Mouse (Mus musculus) liver, adult 2 months (tissue): ENCODE results near the gene Gadd45b. TPM values are rescaled to one million over a fixed set of nuclear protein-coding genes. Genes with fewer than 3 reads are reported as not detected.

Experiments
- DNase-seq: peaks from one replicate; pipeline ENCODE4 v3.0.0-alpha.2; 2011; ENCODE audit warnings: low read depth, low spot score; ENCODE audit errors: extremely low read depth
- H3K27ac ChIP-seq: fragments of 200-500 bp; replicated peaks from 2 replicates; pipeline ENCODE4 v1.5.1; 2012; ENCODE audit warnings: low read depth, mild to moderate bottlenecking, control low read depth, inconsistent platforms, low read length; ENCODE audit not compliant: insufficient read depth
- H3K27me3 ChIP-seq: fragments of 200-500 bp; 2 replicates; pipeline ENCODE4 v1.6.1; 2012; ENCODE audit warnings: mild to moderate bottlenecking, moderate library complexity, low read length, inconsistent platforms; ENCODE audit not compliant: control insufficient read depth, insufficient read depth
- H3K36me3 ChIP-seq: fragments of 200-500 bp; 2 replicates; pipeline ENCODE4 v1.6.1; 2012; ENCODE audit warnings: low read length, inconsistent platforms; ENCODE audit not compliant: control insufficient read depth, insufficient read depth
- H3K4me1 ChIP-seq: fragments of 200-500 bp; 2 replicates; pipeline ENCODE4 v1.6.1; 2011; ENCODE audit warnings: low read length; ENCODE audit not compliant: control insufficient read depth, insufficient read depth
- H3K4me3 ChIP-seq: fragments of 200-500 bp; 2 replicates; pipeline ENCODE4 v1.5.1; 2011; ENCODE audit warnings: low read depth, mild to moderate bottlenecking, control low read depth, low read length, moderate library complexity; ENCODE audit not compliant: insufficient read depth
- H3K79me2 ChIP-seq: fragments of 200-500 bp; 2 replicates; pipeline ENCODE4 v1.6.1; 2012; ENCODE audit warnings: inconsistent platforms, mild to moderate bottlenecking, low read length, moderate library complexity; ENCODE audit not compliant: control insufficient read depth, insufficient read depth
- H3K9ac ChIP-seq: fragments of 200-500 bp; 2 replicates; pipeline ENCODE4 v1.6.1; 2012; ENCODE audit warnings: low read depth, mild to moderate bottlenecking, control low read depth, inconsistent platforms, low read length
- CTCF ChIP-seq: fragments of 200-500 bp; IDR thresholded peaks from 2 replicates; pipeline ENCODE4 v1.5.1; 2011; ENCODE audit warnings: low read depth, low read length, control low read depth
- POLR2A ChIP-seq: fragments of 200-500 bp; IDR thresholded peaks from 2 replicates; pipeline ENCODE4 v1.6.1; 2011; ENCODE audit warnings: low read length, control low read depth; ENCODE audit not compliant: insufficient read depth; ENCODE audit errors: extremely low read depth
- WGBS: fragments of 180-500 bp; shearing (Covaris S2); methylation state at CpG from one replicate; pipeline ENCODE4 v1.1.7; 2018; 5-methylcytosine and 5-hydroxymethylcytosine counted together
- polyA plus RNA-seq: library from polyadenylated mRNA; depleted of rRNA; stranded (reverse); fragments of >200 nt; gene quantifications from 2 replicates; pipeline ENCODE4 v1.2.3, GENCODE M21; 2012
- total RNA-seq: library from RNA; depleted of rRNA; stranded (reverse); fragments of >200 nt; gene quantifications from 2 replicates; pipeline ENCODE4 v1.2.3, GENCODE M21; 2014

Gene Gadd45b
- total and polyA plus RNA-seq, 2 experiments = 1.4 to 2.1 TPM

DNA sequence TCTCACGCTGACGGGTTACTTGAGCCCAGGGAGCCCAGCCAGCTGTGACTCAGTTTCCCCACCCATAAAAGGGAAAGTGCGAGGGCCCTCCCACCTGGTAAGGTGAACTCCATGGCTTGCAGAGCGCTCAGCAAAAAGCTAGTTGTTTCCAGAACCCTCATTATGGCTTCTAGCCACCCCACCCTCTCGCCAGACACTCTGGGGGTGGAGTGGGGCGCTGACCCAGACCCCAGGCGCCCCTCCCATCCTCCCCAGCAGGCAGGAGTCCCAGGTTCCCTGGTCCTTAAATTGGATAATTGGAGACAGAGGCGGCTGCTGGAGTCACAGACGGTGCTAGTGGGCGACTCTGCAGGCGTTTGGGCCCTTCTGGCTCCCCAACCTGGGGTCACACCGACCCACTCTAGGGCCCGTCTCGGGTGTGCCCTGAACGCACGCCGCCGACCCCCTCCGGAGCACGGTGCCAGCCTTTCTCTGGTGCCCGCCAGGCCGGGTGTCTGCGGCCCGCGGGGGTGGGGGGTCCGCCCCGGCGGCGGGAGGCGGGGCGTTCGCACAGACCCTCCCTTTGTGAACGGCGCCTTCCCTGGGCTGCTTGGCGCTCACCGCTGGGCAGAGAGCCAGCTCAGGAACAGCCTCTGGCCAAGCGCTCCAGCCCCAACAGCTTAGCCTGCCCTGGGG, 6.4 kb downstream of the Gadd45b start:
- no peaks in the 10 kb centered on the region; the same call in 1 of the 2 replicates for H3K27me3 ChIP-seq

DNA sequence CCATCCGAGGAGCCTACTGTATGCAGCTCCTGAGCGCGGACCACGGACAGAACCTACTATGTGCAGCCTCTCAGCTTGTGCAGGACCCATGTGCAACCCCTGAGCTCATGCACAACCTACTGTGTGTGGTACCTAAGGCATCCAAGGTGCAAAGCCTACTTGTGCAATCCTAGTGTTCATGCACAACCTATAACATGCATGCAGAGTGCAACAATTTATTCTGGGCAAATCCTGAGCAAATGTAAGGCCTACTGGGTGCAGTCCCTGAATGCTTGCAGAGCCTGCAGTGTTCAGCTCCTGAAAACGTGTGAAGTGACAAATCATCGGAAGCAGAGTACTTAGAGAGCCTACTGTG, 6.9 kb downstream of the Gadd45b start:
- peaks cover 19% of the 10 kb centered on the region for H3K4me1 ChIP-seq
- H3K36me3 ChIP-seq = no peaks in the 10 kb centered on the region
- TF ChIP-seq POLR2A = no peak
- no peak for TF ChIP-seq CTCF
- no peak overlapping the region for H3K4me3 ChIP-seq
- H3K27ac ChIP-seq = no peak overlapping the region
- H3K27me3 ChIP-seq = no peaks in the 10 kb centered on the region; the same call in 1 of the 2 replicates
- H3K9ac ChIP-seq = no peak overlapping the region
- DNase-seq = no peak
- 21% methylated on average over 6 of the region's 6 CpGs for WGBS
- H3K79me2 ChIP-seq = no peaks in the 10 kb centered on the region

More for the DNA sequence above, 6.4 kb downstream of the Gadd45b start:
- Histone ChIP-seq H3K4me3 (no peak overlapping the region), H3K79me2 (no peaks in the 10 kb centered on the region), H3K9ac (no peak overlapping the region), H3K27ac (no peak overlapping the region), H3K36me3 (no peaks in the 10 kb centered on the region), H3K4me1 (peaks cover 19% of the 10 kb centered on the region)
- WGBS = 3% methylated on average over 37 of the region's 37 CpGs
- TF ChIP-seq CTCF = no peak
- no peak for TF ChIP-seq POLR2A
- DNase-seq = peak; percentile 27

DNA sequence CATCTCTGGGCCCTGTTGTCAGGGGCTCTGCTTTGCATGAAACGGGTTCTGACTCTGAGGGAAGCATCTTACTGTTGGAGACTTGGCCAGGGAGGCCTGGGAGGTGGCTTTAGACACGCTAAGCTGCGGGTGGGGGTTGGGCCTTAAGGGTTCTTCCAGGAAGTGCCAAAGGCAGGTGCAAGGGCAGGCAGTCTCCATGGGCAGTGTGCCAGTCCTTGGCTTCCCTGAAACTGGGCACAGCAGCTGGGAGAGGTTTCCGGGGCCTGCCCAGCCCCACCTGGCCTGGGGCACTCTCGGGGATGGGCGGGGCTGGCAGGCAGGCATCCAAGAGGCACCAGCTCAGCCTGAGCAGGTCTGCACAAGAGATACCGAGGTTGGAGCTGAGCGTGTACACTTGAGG, 7.8 kb downstream of the Gadd45b start:
- Histone ChIP-seq H3K9ac (no peak overlapping the region), H3K27ac (no peak overlapping the region), H3K36me3 (no peaks in the 10 kb centered on the region), H3K4me1 (peaks cover 19% of the 10 kb centered on the region), H3K27me3 (no peaks in the 10 kb centered on the region), H3K79me2 (no peaks in the 10 kb centered on the region), H3K4me3 (no peak overlapping the region)
- no peak for DNase-seq
- WGBS = 36% methylated on average over 8 of the region's 8 CpGs
- TF ChIP-seq POLR2A (no peak), CTCF (no peak)

DNA sequence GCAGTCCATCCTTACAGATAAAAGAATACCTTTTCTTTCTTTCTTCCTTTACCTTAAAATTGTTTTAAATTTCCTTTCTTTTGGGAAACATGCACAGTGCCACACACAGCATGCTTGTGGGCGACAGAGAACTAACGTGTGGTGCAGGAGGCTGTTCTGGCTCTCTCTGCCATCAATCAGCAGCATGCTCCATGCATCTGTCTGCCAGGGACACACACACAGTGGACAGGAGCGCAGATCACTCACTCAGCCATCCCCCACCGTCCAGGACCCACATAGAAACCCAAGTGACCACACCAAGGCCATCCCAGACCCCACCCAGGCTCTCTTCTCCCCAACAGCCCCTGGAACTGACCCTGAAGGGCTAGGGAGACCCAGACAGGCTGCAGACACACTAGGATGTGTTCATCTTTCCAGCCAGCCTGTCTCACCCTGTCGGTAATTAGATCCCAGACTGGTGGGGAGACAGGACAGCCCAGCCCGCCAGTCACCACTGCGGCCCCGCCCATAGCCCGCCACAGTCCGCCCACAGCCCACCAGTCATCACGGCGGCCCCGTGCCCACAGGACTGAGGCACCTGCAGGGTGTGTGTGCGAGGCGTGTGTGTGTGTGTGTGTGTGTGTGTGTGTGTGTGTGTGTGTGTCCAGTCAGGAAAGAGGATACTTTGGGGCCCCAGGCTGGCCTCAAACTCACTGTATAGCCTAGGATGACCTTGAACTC, 9.1 kb downstream of the Gadd45b start:
- no peaks in the 10 kb centered on the region for H3K79me2 ChIP-seq
- no peak overlapping the region for H3K4me3 ChIP-seq
- no peak overlapping the region for H3K27ac ChIP-seq
- H3K27me3 ChIP-seq = no peaks in the 10 kb centered on the region
- DNase-seq = no peak
- H3K9ac ChIP-seq = no peak overlapping the region
- H3K36me3 ChIP-seq = no peaks in the 10 kb centered on the region
- TF ChIP-seq CTCF (no peak), POLR2A (no peak)
- peaks cover 11% of the 10 kb centered on the region for H3K4me1 ChIP-seq
- 33% methylated on average over 15 of the region's 15 CpGs for WGBS

DNA sequence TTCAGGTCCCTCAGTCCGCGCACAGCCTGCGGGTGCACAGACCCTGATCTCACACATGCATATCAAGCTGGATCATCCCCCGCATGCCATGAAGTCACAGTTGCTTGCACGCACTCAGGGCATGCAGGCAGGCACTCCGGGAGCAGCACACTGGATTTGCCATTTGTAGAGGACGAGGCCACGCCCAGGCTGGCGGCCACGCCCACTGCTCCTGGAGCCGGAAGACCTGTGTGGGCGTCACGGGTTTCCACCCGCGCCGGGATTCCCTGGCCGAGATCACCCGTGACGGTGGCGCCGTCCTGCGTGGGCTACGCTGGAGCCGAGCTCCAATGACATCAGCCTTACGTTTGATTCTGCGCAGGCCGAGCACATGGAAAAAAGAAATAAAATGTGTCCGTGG, 9.8 kb downstream of the Gadd45b start:
- Histone ChIP-seq H3K36me3 (no peaks in the 10 kb centered on the region), H3K9ac (no peak overlapping the region), H3K4me1 (peaks cover 11% of the 10 kb centered on the region), H3K27ac (no peak overlapping the region), H3K27me3 (no peaks in the 10 kb centered on the region), H3K79me2 (no peaks in the 10 kb centered on the region), H3K4me3 (peak overlapping the region; percentile 40; the same call in 1 of the 2 replicates)
- DNase-seq = peak; percentile 61
- TF ChIP-seq CTCF = no peak
- no peak for TF ChIP-seq POLR2A
- WGBS = 4% methylated on average over 28 of the region's 28 CpGs

DNA sequence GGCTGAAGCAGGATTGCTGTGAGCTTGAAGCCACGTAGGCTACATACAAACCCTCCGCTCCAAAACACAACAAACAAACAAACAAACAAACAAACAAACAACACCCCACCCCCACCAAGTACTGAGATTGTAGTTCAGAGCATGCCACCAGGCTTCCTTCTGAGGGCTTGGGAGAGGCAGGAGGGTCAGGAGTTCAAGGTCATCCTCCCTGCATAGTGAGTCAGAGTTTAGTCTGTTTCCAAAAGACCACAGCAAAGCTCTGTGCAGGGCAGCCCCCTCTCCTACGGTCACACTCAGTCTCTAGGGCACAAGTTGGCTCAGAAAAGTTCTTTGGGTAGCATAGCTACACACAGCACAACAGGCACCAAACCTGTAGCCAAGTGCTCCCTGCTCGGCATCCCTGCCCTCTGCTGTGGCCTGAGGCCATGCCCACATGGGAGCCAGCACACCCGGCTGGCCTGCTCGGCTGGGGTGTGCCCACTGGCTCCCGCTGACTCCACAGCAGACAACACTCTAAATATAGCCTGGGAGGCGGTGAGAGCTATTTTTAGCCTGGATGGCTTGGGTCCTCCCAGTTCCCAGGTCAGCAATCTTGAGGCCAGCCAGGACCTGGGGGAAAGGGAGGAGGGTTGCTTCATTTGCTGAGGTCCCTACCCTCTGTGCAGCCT, 10.6 kb downstream of the Gadd45b start:
- no peak overlapping the region for H3K4me3 ChIP-seq
- WGBS = 19% methylated on average over 8 of the region's 8 CpGs
- H3K79me2 ChIP-seq = no peaks in the 10 kb centered on the region
- DNase-seq = peak; percentile 81
- H3K9ac ChIP-seq = no peak overlapping the region
- H3K36me3 ChIP-seq = no peaks in the 10 kb centered on the region
- no peak overlapping the region for H3K27ac ChIP-seq
- no peak for TF ChIP-seq CTCF
- no peak for TF ChIP-seq POLR2A
- H3K27me3 ChIP-seq = no peaks in the 10 kb centered on the region
- H3K4me1 ChIP-seq = peaks cover 11% of the 10 kb centered on the region
